Mouse (Mus musculus): ENCODE data around the gene Shcbp1l.
"Not testable (repeated sequence)": the region's sequence is repeated elsewhere in the genome, so short reads cannot be mapped to it uniquely, and the experiment has no call there.

The Shcbp1l gene

GRCm38 (mm10) chr1:153417805-153418204 lies 7.2 kb upstream of the Shcbp1l start:
- not testable (repeated sequence) for DNase-seq (ENCODE audit: low spot score in 2 of 2)

GRCm38 (mm10) chr1:153424271-153424670 lies 691 bp upstream of the Shcbp1l start:
- no peak for DNase-seq (ENCODE audit: low spot score in 2 of 2)

- no peak for DNase-seq (ENCODE audit: low spot score in 2 of 2)
These were observed 6.2 kb downstream of the Shcbp1l start for GRCm38 (mm10) chr1:153431158-153431557.

GRCm38 (mm10) chr1:153431701-153432100 lies 6.7 kb downstream of the Shcbp1l start:
- no peak for DNase-seq (ENCODE audit: low spot score in 2 of 2)

- no peak for DNase-seq (ENCODE audit: low spot score in 2 of 2)
These were observed 7.4 kb downstream of the Shcbp1l start for GRCm38 (mm10) chr1:153432329-153432728.

- DNase-seq (ENCODE audit: low spot score in 2 of 2): no peak
These were observed 9.1 kb downstream of the Shcbp1l start for GRCm38 (mm10) chr1:153433851-153434589.

GRCm38 (mm10) chr1:153437536-153437935 lies 12.6 kb downstream of the Shcbp1l start:
- DNase-seq (ENCODE audit: low spot score in 2 of 2): no peak

GRCm38 (mm10) chr1:153440752-153441151 lies 15.8 kb downstream of the Shcbp1l start:
- no peak for DNase-seq (ENCODE audit: low spot score in 2 of 2)

- DNase-seq (ENCODE audit: low spot score in 2 of 2): no peak
These were observed 16.7 kb downstream of the Shcbp1l start for GRCm38 (mm10) chr1:153441656-153442055.

GRCm38 (mm10) chr1:153443019-153443418 lies 18.1 kb downstream of the Shcbp1l start:
- no peak for DNase-seq (ENCODE audit: low spot score in 2 of 2)

- DNase-seq (ENCODE audit: low spot score in 2 of 2): no peak
These were observed 18.7 kb downstream of the Shcbp1l start for GRCm38 (mm10) chr1:153443632-153444031.

GRCm38 (mm10) chr1:153446120-153446831 lies 21.3 kb downstream of the Shcbp1l start:
- DNase-seq (ENCODE audit: low spot score in 2 of 2): no peak

GRCm38 (mm10) chr1:153451237-153452154 lies 26.5 kb downstream of the Shcbp1l start:
- DNase-seq (ENCODE audit: low spot score in 2 of 2): no peak

- no peak for DNase-seq (ENCODE audit: low spot score in 2 of 2)
These were observed 28.2 kb downstream of the Shcbp1l start for GRCm38 (mm10) chr1:153453146-153453642.

- DNase-seq (ENCODE audit: low spot score in 2 of 2): no peak
These were observed 31.2 kb downstream of the Shcbp1l start for GRCm38 (mm10) chr1:153456137-153456536.

GRCm38 (mm10) chr1:153461796-153462195 lies 36.8 kb downstream of the Shcbp1l start:
- no peak for DNase-seq (ENCODE audit: low spot score in 2 of 2)

- no peak for DNase-seq (ENCODE audit: low spot score in 2 of 2)
These were observed 54.3 kb downstream of the Shcbp1l start for GRCm38 (mm10) chr1:153479296-153479695.

- DNase-seq (ENCODE audit: low spot score in 2 of 2): peak in 1 of 2 experiments; percentile 76
These were observed 55.5 kb downstream of the Shcbp1l start for GRCm38 (mm10) chr1:153480386-153481024.

- no peak for DNase-seq (ENCODE audit: low spot score in 2 of 2)
These were observed 56.1 kb downstream of the Shcbp1l start for GRCm38 (mm10) chr1:153481025-153481412.

- no peak for DNase-seq (ENCODE audit: low spot score in 2 of 2)
These were observed 60.3 kb downstream of the Shcbp1l start for GRCm38 (mm10) chr1:153485201-153485796.

- DNase-seq (ENCODE audit: low spot score in 2 of 2): not testable (repeated sequence)
These were observed 61.2 kb downstream of the Shcbp1l start for GRCm38 (mm10) chr1:153486120-153486519.
